Mouse (Mus musculus) spleen, embryonic (tissue): ENCODE measurements around the gene Mapk1ip1l.

ENCODE experiments used
- CTCF ChIA-PET: fragments of 350-600 bp; sonication (Branson Sonifier 250); formaldehyde crosslinking; loops from one replicate; lab custom pipeline; 2022; lab: Charles Lee

Mapk1ip1l gene

GRCm38 (mm10) chr14:47297785-47298407 is at the start of gene Mapk1ip1l:
Gene Mapk1ip1l, plus strand, starts transcription at chr14:47298266.
- CTCF ChIA-PET = interaction anchor here (0.5 to 1.0 kb wide), 5 partner anchors 68 to 477 kb away, joined by 3 to 6 read pairs (median 4); no protein-coding TSS in a partner anchor

GRCm38 (mm10) chr14:47249839-47250238 is 48.2 kb upstream of the Mapk1ip1l start:
- CTCF ChIA-PET = no interaction called here

GRCm38 (mm10) chr14:47264866-47265265 is 33.2 kb upstream of the Mapk1ip1l start:
- CTCF ChIA-PET = interaction anchor here (0.9 kb wide), 1 partner anchor 15 kb away, joined by 3 read pairs; no protein-coding TSS in a partner anchor

- CTCF ChIA-PET = interaction anchor here (0.9 kb wide), 1 partner anchor 14 kb away, joined by 3 read pairs; no protein-coding TSS in a partner anchor
Measured at GRCm38 (mm10) chr14:47265829-47266228, 32.2 kb upstream of the Mapk1ip1l start.

GRCm38 (mm10) chr14:47269056-47269455 is 29.0 kb upstream of the Mapk1ip1l start:
- CTCF ChIA-PET = no interaction called here

- CTCF ChIA-PET = no interaction called here
Measured at GRCm38 (mm10) chr14:47269706-47270105, 28.4 kb upstream of the Mapk1ip1l start.

- CTCF ChIA-PET = no interaction called here
Measured at GRCm38 (mm10) chr14:47273751-47274150, 24.3 kb upstream of the Mapk1ip1l start.

- CTCF ChIA-PET = no interaction called here
Measured at GRCm38 (mm10) chr14:47275417-47275816, 22.6 kb upstream of the Mapk1ip1l start.

- CTCF ChIA-PET = no interaction called here
Measured at GRCm38 (mm10) chr14:47276036-47276603, 21.9 kb upstream of the Mapk1ip1l start.

- CTCF ChIA-PET = interaction anchor here (1.4 kb wide), 1 partner anchor 12 kb away, joined by 4 read pairs; no protein-coding TSS in a partner anchor
Measured at GRCm38 (mm10) chr14:47276637-47277393, 21.3 kb upstream of the Mapk1ip1l start, which contains the start of the genes Wdhd1 and Socs4. Gene Wdhd1, minus strand, starts transcription at chr14:47276857. Gene Socs4, plus strand, starts transcription at chr14:47276931.

- CTCF ChIA-PET = interaction anchor here (0.9 kb wide), 1 partner anchor 14 kb away, joined by 3 read pairs; no protein-coding TSS in a partner anchor
Measured at GRCm38 (mm10) chr14:47279058-47279457, 19.0 kb upstream of the Mapk1ip1l start.

GRCm38 (mm10) chr14:47281535-47281934 is 16.5 kb upstream of the Mapk1ip1l start:
- CTCF ChIA-PET = no interaction called here

GRCm38 (mm10) chr14:47283568-47283967 is 14.5 kb upstream of the Mapk1ip1l start:
- CTCF ChIA-PET = interaction anchor here (0.6 to 0.7 kb wide), 2 partner anchors 9 to 11 kb away, joined by 3 read pairs; no protein-coding TSS in a partner anchor

GRCm38 (mm10) chr14:47285271-47285670 is 12.8 kb upstream of the Mapk1ip1l start:
- CTCF ChIA-PET = interaction anchor here (0.6 to 0.7 kb wide), 3 partner anchors 17 to 1940 kb away, joined by 3 to 11 read pairs (median 3); no protein-coding TSS in a partner anchor

- CTCF ChIA-PET = no interaction called here
Measured at GRCm38 (mm10) chr14:47286215-47286614, 11.9 kb upstream of the Mapk1ip1l start.

GRCm38 (mm10) chr14:47287021-47287420 is 11.0 kb upstream of the Mapk1ip1l start:
- CTCF ChIA-PET = no interaction called here

- CTCF ChIA-PET = interaction anchor here (1.1 kb wide), 1 partner anchor 9 kb away, joined by 3 read pairs; no protein-coding TSS in a partner anchor
Measured at GRCm38 (mm10) chr14:47291772-47292171, 6.3 kb upstream of the Mapk1ip1l start.

GRCm38 (mm10) chr14:47294136-47294535 is 3.9 kb upstream of the Mapk1ip1l start:
- CTCF ChIA-PET = interaction anchor here (0.6 kb wide), 1 partner anchor 11 kb away, joined by 3 read pairs; no protein-coding TSS in a partner anchor

GRCm38 (mm10) chr14:47296232-47296631 is 1.8 kb upstream of the Mapk1ip1l start:
- CTCF ChIA-PET = interaction anchor here (1.0 kb wide), 1 partner anchor 100 kb away, joined by 3 read pairs; no protein-coding TSS in a partner anchor

- CTCF ChIA-PET = interaction anchor here (0.5 to 1.0 kb wide), 5 partner anchors 68 to 478 kb away, joined by 3 to 6 read pairs (median 4); no protein-coding TSS in a partner anchor
Measured at GRCm38 (mm10) chr14:47298408-47298792, 334 bp downstream of the Mapk1ip1l start.

- CTCF ChIA-PET = interaction anchor here (0.5 to 0.9 kb wide), 3 partner anchors 70 to 137 kb away, joined by 3 to 6 read pairs (median 4); no protein-coding TSS in a partner anchor
Measured at GRCm38 (mm10) chr14:47298819-47299261, 774 bp downstream of the Mapk1ip1l start.
